Mouse (Mus musculus) lung, postnatal 0 days (tissue): ENCODE data around the gene Trpc4ap.

Experiments
- CTCF ChIP-seq: IDR thresholded peaks from 2 replicates; pipeline ENCODE4 v1.5.1; 2016; ENCODE audit warnings: antibody characterized with exemption, mild to moderate bottlenecking
- EP300 ChIP-seq: IDR thresholded peaks from 2 replicates; pipeline ENCODE4 v1.6.1; 2016; ENCODE audit warnings: antibody characterized with exemption, mild to moderate bottlenecking, control low read depth

DNA sequence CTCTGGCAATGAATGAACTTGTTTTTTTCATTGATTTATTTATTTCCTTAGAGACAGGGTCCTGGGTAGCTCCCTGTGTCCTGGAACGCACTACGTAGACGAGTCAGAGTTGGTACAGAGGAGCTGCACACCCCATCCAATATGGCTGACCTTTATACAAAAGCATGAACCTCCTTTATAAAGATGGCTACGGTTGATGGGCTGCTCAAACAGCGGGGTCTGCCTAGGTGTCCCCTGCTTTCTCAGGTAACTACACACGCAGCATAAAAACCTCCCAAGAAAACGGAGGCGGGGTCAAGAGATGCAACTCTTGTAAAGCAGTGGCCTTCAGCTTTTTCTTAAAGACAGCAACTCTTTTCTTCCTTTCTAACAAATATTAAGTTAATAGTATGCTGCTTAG lies 24.3 kb downstream of the Trpc4ap start:
- TF ChIP-seq CTCF, result no peak
- TF ChIP-seq EP300, result no peak
